Mouse (Mus musculus): ENCODE measurements around the gene Osbp. TPM values are rescaled to one million over a fixed set of nuclear protein-coding genes. Genes with fewer than 3 reads are reported as not detected.
A peak's percentile ranks its signal among the peaks of the same experiment; 100 is the strongest.

Gene Osbp
- polyA plus RNA-seq, 1 experiment from 2014 or later, result 1.7 TPM

- Histone ChIP-seq H3K9me3 (replicated peaks; ENCODE audit: control insufficient read depth, low read length) (no peaks in the 10 kb centered on the region), H3K27ac (ENCODE audit: low read length) (no peak overlapping the region), H3K9ac (ENCODE audit: low read depth, low read length) (no peak overlapping the region), H3K4me3 (ENCODE audit: low read depth, low read length) (no peak overlapping the region), H3K4me1 (ENCODE audit: control insufficient read depth, low read depth, low read length) (peaks cover 22% of the 10 kb centered on the region), H3K4me2 (ENCODE audit: low read depth, low read length) (0 out of 2 replicates have a peak overlapping the region, but pooled peaks have one; percentile 29), H3K36me3 (ENCODE audit: control insufficient read depth, insufficient read depth) (no peaks in the 10 kb centered on the region), H3K27me3 (ENCODE audit: control insufficient read depth, insufficient read depth, low read depth, low read length) (no peaks in the 10 kb centered on the region)
- WGBS (ENCODE audit: insufficient replicate concordance), result 18% methylated on average over 3 of the region's 3 CpGs
- no peak for ATAC-seq (ENCODE audit: low read depth)
These were observed 35.9 kb downstream of the Osbp start for GRCm38 (mm10) chr19:12001686-12002085.

DNA sequence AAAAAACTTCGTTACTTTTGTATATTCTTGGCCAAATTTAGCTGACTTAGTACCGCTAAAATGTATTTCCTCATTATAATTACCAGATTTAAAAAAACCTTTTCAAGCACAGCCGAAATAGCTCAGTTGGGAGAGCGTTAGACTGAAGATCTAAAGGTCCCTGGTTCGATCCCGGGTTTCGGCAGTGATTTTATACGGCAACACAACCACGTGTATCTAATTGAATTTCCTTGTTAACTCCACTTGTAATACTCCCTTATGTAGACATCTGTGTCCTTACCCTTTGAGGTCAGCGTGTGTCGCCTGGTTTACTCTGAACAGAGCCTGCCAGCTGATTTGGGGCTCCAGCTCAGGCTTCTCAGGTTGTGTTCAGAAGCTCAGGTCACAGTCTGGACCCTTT, 36.4 kb downstream of the Osbp start:
- peak; percentile 68 for ATAC-seq (ENCODE audit: low read depth)
- Histone ChIP-seq H3K4me1 (ENCODE audit: control insufficient read depth, low read depth, low read length) (peaks cover 27% of the 10 kb centered on the region), H3K9me3 (replicated peaks; ENCODE audit: control insufficient read depth, low read length) (no peaks in the 10 kb centered on the region), H3K4me3 (ENCODE audit: low read depth, low read length) (peak overlapping the region; percentile 9), H3K9ac (ENCODE audit: low read depth, low read length) (peak overlapping the region; percentile 36), H3K27ac (ENCODE audit: low read length) (no peak overlapping the region), H3K27me3 (ENCODE audit: control insufficient read depth, insufficient read depth, low read depth, low read length) (no peaks in the 10 kb centered on the region), H3K4me2 (ENCODE audit: low read depth, low read length) (peak overlapping the region; percentile 49), H3K36me3 (ENCODE audit: control insufficient read depth, insufficient read depth) (no peaks in the 10 kb centered on the region)
- WGBS (ENCODE audit: insufficient replicate concordance), result under 1% methylated on average over 11 of the region's 11 CpGs

GRCm38 (mm10) chr19:12002791-12003190, 37.0 kb downstream of the Osbp start:
- H3K9ac ChIP-seq (ENCODE audit: low read depth, low read length), result no peak overlapping the region
- peaks cover 31% of the 10 kb centered on the region for H3K4me1 ChIP-seq (ENCODE audit: control insufficient read depth, low read depth, low read length)
- no peak overlapping the region for H3K27ac ChIP-seq (ENCODE audit: low read length)
- peak overlapping the region; percentile 49 for H3K4me2 ChIP-seq (ENCODE audit: low read depth, low read length)
- H3K4me3 ChIP-seq (ENCODE audit: low read depth, low read length), result peak overlapping the region; percentile 9; the same call in 1 of the 2 replicates
- no peak for ATAC-seq (ENCODE audit: low read depth)
- H3K9me3 ChIP-seq (replicated peaks; ENCODE audit: control insufficient read depth, low read length), result no peaks in the 10 kb centered on the region
- H3K36me3 ChIP-seq (ENCODE audit: control insufficient read depth, insufficient read depth), result no peaks in the 10 kb centered on the region
- no peaks in the 10 kb centered on the region for H3K27me3 ChIP-seq (ENCODE audit: control insufficient read depth, insufficient read depth, low read depth, low read length)
- 46% methylated on average over 14 of the region's 14 CpGs for WGBS (ENCODE audit: insufficient replicate concordance)

DNA sequence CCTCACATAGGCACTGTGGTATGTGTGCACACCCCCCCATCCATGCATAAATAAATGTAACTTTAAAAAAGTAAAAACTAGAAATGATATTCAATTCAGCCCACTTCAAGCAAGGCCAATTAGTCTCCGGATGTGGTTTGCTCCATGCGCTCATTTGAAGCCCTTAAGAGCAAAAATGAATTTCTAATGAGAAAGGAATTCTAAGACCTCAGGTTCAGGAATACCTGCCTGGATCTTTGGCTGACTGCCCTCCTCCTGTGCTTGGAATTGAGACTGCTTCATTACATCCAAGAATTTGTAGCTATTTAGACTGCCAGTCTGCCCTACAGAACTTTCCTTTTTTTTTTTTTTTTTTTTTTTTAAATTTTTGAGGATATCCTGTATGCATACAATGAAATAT, 37.8 kb downstream of the Osbp start:
- no peak for ATAC-seq (ENCODE audit: low read depth)
- Histone ChIP-seq H3K27me3 (ENCODE audit: control insufficient read depth, insufficient read depth, low read depth, low read length) (no peaks in the 10 kb centered on the region), H3K27ac (ENCODE audit: low read length) (no peak overlapping the region), H3K4me3 (ENCODE audit: low read depth, low read length) (no peak overlapping the region), H3K4me2 (ENCODE audit: low read depth, low read length) (no peak overlapping the region), H3K36me3 (ENCODE audit: control insufficient read depth, insufficient read depth) (no peaks in the 10 kb centered on the region), H3K4me1 (ENCODE audit: control insufficient read depth, low read depth, low read length) (peaks cover 33% of the 10 kb centered on the region), H3K9me3 (replicated peaks; ENCODE audit: control insufficient read depth, low read length) (no peaks in the 10 kb centered on the region), H3K9ac (ENCODE audit: low read depth, low read length) (no peak overlapping the region)
- 91% methylated on average over 2 of the region's 2 CpGs for WGBS (ENCODE audit: insufficient replicate concordance)

DNA sequence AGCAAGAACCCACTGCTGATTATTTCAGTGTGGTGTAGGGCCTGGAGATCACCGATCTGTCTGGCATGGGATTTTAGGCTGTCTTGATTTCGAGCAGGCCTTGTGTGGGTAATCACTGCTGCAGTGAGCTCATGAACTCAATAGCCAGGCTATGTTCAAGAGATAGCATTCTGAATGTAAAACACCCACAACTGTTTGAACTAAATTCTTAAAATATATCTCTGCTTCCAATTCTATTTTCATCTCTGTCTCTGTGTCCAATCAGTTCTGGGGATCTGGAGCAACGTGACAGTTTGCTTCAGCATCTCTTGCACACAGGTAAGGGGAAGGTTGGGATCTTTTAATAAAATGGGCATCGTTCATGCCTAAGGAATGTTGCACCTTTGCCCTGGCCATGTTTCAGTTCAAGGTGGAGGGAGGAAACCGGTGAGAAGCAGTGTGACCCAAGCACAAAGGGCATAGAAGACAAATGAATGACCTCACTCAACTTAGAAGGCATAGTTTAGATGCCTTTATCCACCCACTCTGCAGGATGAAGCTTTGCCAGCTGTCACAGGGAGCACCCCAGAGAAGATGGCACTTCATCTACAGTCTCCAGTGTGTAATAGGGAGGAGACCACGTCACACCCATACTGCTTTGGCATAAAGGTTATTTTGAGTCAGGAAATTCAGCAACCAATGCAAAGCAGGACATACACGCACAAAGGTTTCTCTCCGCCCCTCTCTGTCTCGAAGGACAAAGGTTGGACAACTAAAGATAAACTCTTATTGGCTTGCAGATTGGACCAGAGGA, 38.7 kb downstream of the Osbp start:
- no peak for ATAC-seq (ENCODE audit: low read depth)

GRCm38 (mm10) chr19:12005376-12006360, 39.9 kb downstream of the Osbp start:
- peak; percentile 70 for ATAC-seq (ENCODE audit: low read depth)
- Histone ChIP-seq H3K4me2 (ENCODE audit: low read depth, low read length) (peak overlapping the region; percentile 87), H3K27ac (ENCODE audit: low read length) (peak overlapping the region; percentile 86), H3K9ac (ENCODE audit: low read depth, low read length) (peak overlapping the region; percentile 70), H3K36me3 (ENCODE audit: control insufficient read depth, insufficient read depth) (no peaks in the 10 kb centered on the region), H3K9me3 (replicated peaks; ENCODE audit: control insufficient read depth, low read length) (no peaks in the 10 kb centered on the region), H3K4me1 (ENCODE audit: control insufficient read depth, low read depth, low read length) (peaks cover 46% of the 10 kb centered on the region), H3K27me3 (ENCODE audit: control insufficient read depth, insufficient read depth, low read depth, low read length) (no peaks in the 10 kb centered on the region), H3K4me3 (ENCODE audit: low read depth, low read length) (peak overlapping the region; percentile 74)
- WGBS (ENCODE audit: insufficient replicate concordance), result under 1% methylated on average over 41 of the region's 41 CpGs

More for the DNA sequence above, 38.7 kb downstream of the Osbp start:
- WGBS (ENCODE audit: insufficient replicate concordance), result 37% methylated on average over 9 of the region's 9 CpGs
- H3K27ac ChIP-seq (ENCODE audit: low read length), result peak overlapping the region; percentile 57
- peak overlapping the region; percentile 74 for H3K4me3 ChIP-seq (ENCODE audit: low read depth, low read length)
- H3K4me2 ChIP-seq (ENCODE audit: low read depth, low read length), result peak overlapping the region; percentile 87
- no peaks in the 10 kb centered on the region for H3K9me3 ChIP-seq (replicated peaks; ENCODE audit: control insufficient read depth, low read length)
- peak overlapping the region; percentile 70 for H3K9ac ChIP-seq (ENCODE audit: low read depth, low read length)
- H3K27me3 ChIP-seq (ENCODE audit: control insufficient read depth, insufficient read depth, low read depth, low read length), result no peaks in the 10 kb centered on the region
- peaks cover 40% of the 10 kb centered on the region for H3K4me1 ChIP-seq (ENCODE audit: control insufficient read depth, low read depth, low read length)
- H3K36me3 ChIP-seq (ENCODE audit: control insufficient read depth, insufficient read depth), result no peaks in the 10 kb centered on the region

DNA sequence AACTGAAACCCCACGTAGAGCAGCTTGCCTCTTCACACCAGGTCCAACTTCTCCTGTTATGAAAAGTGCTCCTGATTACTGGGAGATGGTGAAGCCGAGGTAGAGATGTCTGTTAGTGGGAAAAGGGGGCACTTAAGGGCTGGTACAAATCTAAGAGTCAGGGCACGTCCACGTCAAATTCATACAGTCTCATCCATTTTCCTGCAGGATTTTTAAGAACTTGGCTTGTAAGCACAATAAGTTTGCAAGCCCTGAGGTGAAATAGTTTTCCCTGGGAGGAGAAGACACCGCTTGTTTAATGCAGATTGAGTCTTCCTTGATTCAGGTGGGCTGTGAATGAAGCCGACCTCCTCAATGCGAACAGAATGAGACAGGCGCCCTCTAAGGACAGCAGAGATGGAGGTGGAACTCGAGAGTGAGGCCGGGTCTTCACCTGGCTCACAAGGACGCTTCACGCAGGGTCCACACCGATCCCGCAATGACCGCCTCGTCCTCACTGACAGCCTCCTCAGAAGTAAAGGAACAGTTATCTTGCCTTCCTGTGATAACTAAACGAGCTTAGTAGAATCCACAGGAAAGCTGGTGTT, 40.7 kb downstream of the Osbp start:
- peak overlapping the region; percentile 87 for H3K4me2 ChIP-seq (ENCODE audit: low read depth, low read length)
- peak overlapping the region; percentile 70 for H3K9ac ChIP-seq (ENCODE audit: low read depth, low read length)
- peaks cover 46% of the 10 kb centered on the region for H3K4me1 ChIP-seq (ENCODE audit: control insufficient read depth, low read depth, low read length)
- no peaks in the 10 kb centered on the region for H3K9me3 ChIP-seq (replicated peaks; ENCODE audit: control insufficient read depth, low read length)
- 1% methylated on average over 17 of the region's 17 CpGs for WGBS (ENCODE audit: insufficient replicate concordance)
- no peaks in the 10 kb centered on the region for H3K36me3 ChIP-seq (ENCODE audit: control insufficient read depth, insufficient read depth)
- peak overlapping the region; percentile 67 for H3K27ac ChIP-seq (ENCODE audit: low read length)
- no peaks in the 10 kb centered on the region for H3K27me3 ChIP-seq (ENCODE audit: control insufficient read depth, insufficient read depth, low read depth, low read length)
- H3K4me3 ChIP-seq (ENCODE audit: low read depth, low read length), result peak overlapping the region; percentile 74
- ATAC-seq (ENCODE audit: low read depth), result no peak

DNA sequence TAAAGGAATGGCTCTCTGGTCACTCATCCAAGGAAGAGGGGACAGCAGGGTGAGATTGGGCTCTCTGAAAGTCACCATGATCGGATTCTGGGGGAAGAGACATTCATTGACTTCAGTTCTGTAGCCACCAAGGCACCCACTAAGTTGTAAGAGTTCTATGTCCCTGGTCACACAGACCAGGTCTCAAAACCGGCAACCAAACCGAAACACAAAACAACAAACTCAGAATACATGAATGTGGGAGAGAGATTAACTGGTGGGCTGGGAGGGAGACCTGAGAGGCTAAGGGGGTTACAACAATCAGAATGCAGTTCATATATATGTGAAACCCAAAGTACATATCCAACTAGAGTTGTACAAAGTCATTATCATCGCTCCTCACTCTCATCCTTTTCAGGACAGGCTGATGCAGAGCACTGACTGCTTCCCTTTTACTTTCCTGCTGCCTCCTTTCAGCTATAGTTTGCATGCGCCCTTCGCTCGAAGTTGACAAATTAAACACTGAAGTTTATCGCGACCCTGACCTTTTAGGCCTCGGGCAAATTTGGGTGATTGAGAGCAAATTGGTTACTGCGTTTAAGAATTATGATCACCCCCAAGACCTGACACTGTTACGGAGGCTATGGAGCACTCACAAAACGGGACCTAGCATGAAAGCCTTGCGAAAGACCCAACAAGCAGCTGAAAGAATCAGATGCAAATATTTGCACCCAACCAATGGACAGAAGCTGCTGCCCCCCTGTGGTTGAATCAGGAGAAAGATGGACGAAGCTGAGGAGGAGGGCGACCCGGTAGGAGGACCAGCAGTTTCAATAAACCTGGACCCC, 41.6 kb downstream of the Osbp start:
- Histone ChIP-seq H3K4me2 (ENCODE audit: low read depth, low read length) (peak overlapping the region; percentile 87), H3K9ac (ENCODE audit: low read depth, low read length) (peak overlapping the region; percentile 70), H3K27me3 (ENCODE audit: control insufficient read depth, insufficient read depth, low read depth, low read length) (no peaks in the 10 kb centered on the region), H3K27ac (ENCODE audit: low read length) (peak overlapping the region; percentile 54), H3K4me3 (ENCODE audit: low read depth, low read length) (peak overlapping the region; percentile 74), H3K9me3 (replicated peaks; ENCODE audit: control insufficient read depth, low read length) (no peaks in the 10 kb centered on the region), H3K36me3 (ENCODE audit: control insufficient read depth, insufficient read depth) (no peaks in the 10 kb centered on the region), H3K4me1 (ENCODE audit: control insufficient read depth, low read depth, low read length) (peaks cover 45% of the 10 kb centered on the region)
- WGBS (ENCODE audit: insufficient replicate concordance), result 7% methylated on average over 17 of the region's 17 CpGs
- ATAC-seq (ENCODE audit: low read depth), result no peak
